Mouse (Mus musculus) v-Abl transformed pro-B cells (cell line): Measurements from ENCODE around the gene Cds2.

ENCODE experiments used
- in situ Hi-C, 2 experiments: fragments of 400-800 bp; cut with MboI; formaldehyde crosslinking; loops; one replicate each; pipeline ENCODE4 v1.15.1; 2025; ENCODE audit not compliant: unreplicated experiment in 2 of 2

The Cds2 gene

DNA sequence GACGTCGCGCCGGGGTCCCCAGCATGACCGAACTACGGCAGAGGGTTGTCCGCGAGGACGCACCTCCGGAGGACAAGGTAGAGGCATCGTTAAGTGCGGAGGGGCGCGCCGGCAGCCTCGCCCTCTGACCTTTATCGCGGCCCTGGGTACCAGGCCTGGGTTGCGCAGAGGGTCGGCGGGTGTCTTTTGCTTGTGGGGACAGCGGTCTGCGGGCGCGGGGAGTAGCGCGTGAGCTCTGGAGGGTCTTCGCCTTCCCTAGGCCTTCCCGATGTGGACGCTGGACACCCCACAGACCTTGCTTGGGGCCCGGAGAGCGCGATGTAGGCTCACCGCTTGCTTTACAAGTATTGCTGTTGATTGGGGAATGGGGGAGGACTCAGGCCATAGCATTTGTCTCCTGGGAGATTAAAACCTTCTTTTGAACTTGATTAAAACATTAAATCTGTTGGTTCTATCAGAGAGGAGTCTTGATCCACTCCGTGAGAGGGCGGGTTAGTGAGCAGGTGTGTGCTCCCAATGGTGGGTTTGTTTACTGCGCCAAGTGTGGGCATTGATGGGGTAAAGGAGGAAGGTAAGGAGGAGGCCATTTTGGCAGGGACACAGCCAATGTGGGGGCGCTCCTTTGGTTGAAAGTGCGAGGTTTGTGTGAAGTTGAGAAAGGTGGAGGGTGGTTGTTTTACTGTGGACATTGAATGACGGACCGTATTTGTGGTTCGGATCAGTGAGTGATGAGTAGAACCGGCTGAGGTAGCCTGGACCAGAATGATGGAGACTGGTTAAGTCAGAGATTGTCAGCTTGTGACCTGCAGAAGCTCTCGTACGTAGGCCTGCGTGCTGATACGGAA, 695 bp downstream of the Cds2 start:
- in situ Hi-C loops, result loop anchor here (5.0 kb wide), 2 partner anchors 39 to 224 kb away; no protein-coding TSS in a partner anchor

DNA sequence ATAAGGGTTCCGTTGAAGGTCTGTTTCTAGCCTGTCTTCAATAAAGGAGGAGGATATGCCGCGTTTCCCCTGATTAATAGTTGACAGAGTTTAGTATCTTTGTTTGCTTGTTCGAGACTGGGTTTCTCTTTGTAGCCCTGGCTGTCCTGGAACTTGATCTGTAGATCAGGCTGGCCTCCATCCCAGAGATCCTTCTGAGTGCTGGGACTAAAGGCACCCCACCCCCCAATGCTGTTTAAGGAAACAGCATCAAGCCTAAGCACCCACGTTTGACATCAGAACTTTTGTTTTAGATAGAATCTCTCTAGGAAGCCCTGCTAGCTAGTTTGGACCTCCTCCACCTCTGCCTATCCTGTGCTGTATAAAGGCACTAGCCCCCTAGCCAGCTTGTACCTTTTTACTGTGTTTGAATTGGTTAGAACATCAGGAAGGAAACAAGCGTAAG, 1.3 kb downstream of the Cds2 start:
- in situ Hi-C loops, result loop anchor here (5.0 kb wide), 2 partner anchors 38 to 223 kb away; no protein-coding TSS in a partner anchor

- in situ Hi-C loops, result loop anchor here in 1 of 2 experiments (5.0 kb wide), 1 partner anchor 37 kb away; no protein-coding TSS in a partner anchor
These were observed 2.2 kb downstream of the Cds2 start for GRCm38 (mm10) chr2:132265196-132265595.

- in situ Hi-C loops, result loop anchor here in 1 of 2 experiments (5.0 kb wide), 1 partner anchor 36 kb away; no protein-coding TSS in a partner anchor
These were observed 3.1 kb downstream of the Cds2 start for GRCm38 (mm10) chr2:132266086-132266485.

GRCm38 (mm10) chr2:132269217-132269616, 6.3 kb downstream of the Cds2 start:
- in situ Hi-C loops, result loop anchor here in 1 of 2 experiments (5.0 kb wide), 1 partner anchor 33 kb away; no protein-coding TSS in a partner anchor

DNA sequence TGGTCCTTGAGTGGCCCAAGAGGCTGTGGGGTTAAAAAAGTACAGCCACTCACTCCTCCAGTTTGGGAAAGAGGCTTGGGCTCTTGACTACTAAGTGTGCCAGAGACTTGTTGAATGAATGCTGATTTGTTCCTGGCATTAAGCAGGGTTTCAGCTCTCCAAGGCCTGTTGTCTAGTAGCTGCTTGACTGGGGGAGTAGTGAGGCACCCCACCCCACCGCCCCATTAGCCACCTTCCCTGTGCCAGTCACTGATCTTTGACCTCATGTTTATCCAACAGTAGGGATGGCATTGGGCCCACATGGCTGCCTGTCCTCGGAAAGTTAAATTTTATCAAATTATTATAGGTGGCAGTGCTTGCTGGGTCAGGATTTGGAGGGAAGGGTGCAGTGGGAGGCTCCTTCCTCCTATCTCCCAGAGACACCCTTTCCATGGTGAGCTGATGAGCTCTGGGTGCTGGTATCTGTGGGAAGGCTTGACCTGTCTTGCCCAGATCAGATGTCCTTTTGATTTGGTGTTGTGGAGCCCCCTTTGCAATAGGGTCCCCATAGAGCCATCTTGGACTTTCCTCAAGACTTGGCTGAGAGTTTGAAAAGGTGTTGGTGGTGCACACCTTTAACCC, 7.5 kb downstream of the Cds2 start:
- in situ Hi-C loops, result no loop called here

DNA sequence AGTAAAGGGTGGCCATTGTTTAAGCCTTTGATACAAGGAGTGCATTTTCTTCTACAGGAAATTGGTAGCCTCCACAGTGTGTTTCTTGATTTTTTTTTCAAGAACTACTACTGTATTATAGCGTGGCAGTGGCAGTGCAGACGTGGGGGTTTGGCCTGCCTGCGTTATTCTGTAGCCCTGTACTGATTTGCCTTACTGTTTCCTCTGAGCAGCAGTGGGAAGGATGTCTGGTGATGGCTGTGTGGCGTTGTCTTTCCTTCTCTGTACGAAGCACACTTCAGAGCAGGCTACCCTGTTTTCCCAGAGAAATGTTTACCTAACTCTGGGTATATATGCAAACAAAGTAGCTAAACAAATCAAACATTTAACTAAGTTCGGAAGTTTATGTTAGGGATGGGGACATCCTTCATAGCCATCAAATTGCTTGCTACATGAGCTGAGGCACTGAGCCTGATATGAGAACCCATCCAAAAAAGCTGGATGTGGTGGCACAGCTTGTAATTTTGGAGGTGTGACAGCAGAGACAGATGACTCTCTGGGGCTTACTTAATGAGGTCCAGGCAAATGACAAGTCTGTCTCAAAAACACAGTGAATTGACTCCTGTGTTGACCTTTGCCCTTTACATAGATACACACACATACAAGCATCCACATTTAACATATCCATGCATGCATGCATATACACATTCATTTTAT, 9.9 kb downstream of the Cds2 start:
- in situ Hi-C loops, result no loop called here

GRCm38 (mm10) chr2:132275527-132275926, 12.6 kb downstream of the Cds2 start:
- in situ Hi-C loops, result no loop called here

GRCm38 (mm10) chr2:132276249-132276648, 13.3 kb downstream of the Cds2 start:
- in situ Hi-C loops, result no loop called here

- in situ Hi-C loops, result no loop called here
These were observed 15.4 kb downstream of the Cds2 start for GRCm38 (mm10) chr2:132278273-132278853.

- in situ Hi-C loops, result no loop called here
These were observed 16.5 kb downstream of the Cds2 start for GRCm38 (mm10) chr2:132279336-132279882.

DNA sequence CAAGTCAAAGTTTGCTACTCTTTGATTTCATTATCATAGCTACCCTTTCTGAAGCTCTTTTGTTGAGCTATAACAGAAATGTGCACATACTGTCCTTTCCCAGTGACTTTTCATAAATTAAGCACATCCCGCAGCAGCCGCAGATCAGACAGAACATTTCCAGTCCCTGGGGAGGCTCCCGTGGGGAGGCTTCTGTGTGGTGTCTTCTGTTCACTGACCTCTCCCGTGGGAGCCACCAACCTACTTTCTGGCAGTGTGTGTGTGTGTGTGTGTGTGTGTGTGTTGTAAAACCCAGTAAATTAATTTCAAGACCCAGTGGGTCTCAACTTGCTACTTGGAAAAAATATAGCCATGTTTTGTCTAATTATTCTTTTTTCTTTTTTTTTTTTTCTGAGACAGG, 17.0 kb downstream of the Cds2 start:
- in situ Hi-C loops, result no loop called here

- in situ Hi-C loops, result no loop called here
These were observed 17.7 kb downstream of the Cds2 start for GRCm38 (mm10) chr2:132280518-132281120.

GRCm38 (mm10) chr2:132281560-132282452, 18.9 kb downstream of the Cds2 start:
- in situ Hi-C loops, result no loop called here

DNA sequence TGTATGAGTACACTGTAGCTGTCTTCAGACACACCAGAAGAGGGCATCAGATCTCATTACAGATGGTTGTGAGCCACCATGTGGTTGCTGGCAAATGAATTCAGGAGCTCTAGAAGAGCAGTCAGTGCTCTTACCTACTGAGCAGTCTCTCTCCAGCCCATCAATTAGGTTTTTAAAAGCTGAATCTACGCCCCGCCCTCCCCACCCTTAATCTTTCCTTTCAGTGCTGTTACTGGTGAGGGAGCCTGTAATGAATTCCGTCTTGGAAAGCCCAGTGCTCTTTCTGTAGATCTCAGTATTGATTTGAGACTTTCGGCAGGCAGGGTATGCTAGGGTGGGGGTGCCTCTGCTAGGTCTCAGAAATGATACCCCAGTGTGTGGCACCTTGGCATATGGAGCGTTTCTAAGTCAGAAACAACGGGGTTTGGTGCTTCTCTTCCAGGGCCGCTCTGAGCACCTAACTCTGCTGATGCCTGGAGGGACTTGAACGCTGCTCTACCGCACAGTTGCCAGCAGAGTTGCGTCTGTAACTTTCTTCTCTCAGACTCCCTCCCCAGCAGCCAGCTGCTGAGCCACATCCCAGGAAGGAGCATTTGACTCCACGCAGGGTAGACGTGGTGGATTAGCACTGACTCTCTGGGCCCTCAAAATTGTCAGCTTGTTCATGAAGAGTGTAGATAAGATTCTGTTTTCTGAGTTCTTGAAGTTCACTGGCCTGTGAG, 19.7 kb downstream of the Cds2 start:
- in situ Hi-C loops, result no loop called here

GRCm38 (mm10) chr2:132283236-132284070, 20.5 kb downstream of the Cds2 start:
- in situ Hi-C loops, result no loop called here

DNA sequence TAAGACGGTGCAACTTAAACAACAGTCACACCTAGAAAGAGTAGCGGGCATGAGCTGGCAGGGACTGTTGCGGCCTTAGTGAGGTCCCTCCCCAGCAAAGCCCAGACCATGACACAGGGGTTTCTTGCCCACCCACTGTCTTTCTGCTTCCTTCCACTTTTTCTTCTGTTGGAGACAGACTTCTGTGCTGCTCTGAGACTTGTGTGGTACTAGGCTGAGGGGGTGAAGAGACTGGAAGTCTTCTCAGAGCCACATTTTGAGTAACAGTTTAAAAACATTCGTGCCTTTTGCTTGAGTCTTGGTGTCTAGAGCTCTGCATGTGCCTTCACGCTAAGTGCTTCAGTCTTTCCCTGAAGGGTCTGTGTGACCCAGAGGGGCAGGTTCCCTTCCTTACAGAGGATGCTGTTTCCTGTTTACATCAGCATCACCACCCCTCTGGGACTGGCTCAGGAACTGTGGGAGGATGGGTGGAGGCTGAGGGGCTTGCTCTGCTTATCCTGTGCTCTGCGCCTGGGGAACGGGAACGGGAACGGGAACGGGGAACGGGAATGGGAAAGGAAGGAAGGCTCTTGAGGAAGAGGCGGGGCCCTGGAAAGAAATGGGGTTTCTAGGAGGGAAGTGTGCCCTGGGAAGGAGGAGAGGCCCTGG, 21.7 kb downstream of the Cds2 start:
- in situ Hi-C loops, result no loop called here
